8 mouse cellular contexts compared by ENCODE assay signal in the genomic region with DNA sequence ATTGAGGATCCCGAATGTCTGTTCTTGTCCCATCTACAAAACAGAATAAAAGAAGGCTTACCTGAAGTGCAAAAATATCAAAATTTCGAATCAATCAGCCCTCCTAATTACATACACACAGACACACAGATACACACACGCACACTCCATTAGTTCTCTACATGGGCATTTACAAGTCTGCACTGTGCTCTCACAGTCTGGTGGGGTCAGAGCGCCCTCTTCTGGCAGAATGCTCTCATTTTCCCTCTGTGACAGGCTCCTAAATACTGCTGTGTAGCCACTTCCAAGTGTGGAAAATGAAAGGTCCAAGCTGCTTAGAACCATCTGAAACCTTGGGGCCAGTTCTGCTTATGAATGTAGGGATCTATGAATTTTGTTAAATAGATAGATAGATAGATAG.
DNase-seq lines count a peak whose midpoint lies in the region; ATAC-seq and TF ChIP-seq lines count a peak whose summit lies in the region.

No protein-coding gene starts in this region.

- TF ChIP-seq EP300 in lung, postnatal 0 days (IDR thresholded peaks at IDR 0.05) = no peak

- ATAC-seq in forebrain, embryonic 14.5 days = peak; percentile 96
- peak; percentile 75; the same call in 1 of the 2 replicates for ATAC-seq in hindbrain, embryonic 12.5 days (ENCODE audit: low FRiP score)
- peak; percentile 72 for ATAC-seq in lung, postnatal 0 days

- no peaks in the 10 kb centered on the region for H3K9me3 ChIP-seq in ES-E14 (ENCODE audit: control insufficient read depth, insufficient read depth, low read depth, low read length)
- H3K9me3 ChIP-seq in forebrain, embryonic 14.5 days (replicated peaks; ENCODE audit: control insufficient read depth, low read length) = no peaks in the 10 kb centered on the region
- H3K9me3 ChIP-seq in hindbrain, embryonic 12.5 days (replicated peaks) = no peaks in the 10 kb centered on the region
- no peaks in the 10 kb centered on the region for H3K9me3 ChIP-seq in lung, postnatal 0 days (ENCODE audit: low read length)

- no peaks in the 10 kb centered on the region for H3K27me3 ChIP-seq in forebrain, embryonic 14.5 days (replicated peaks; ENCODE audit: control insufficient read depth, insufficient read depth, low read length)
- H3K27me3 ChIP-seq in hindbrain, embryonic 12.5 days = no peaks in the 10 kb centered on the region
- H3K27me3 ChIP-seq in lung, postnatal 0 days (replicated peaks; ENCODE audit: insufficient read depth, low read length) = no peaks in the 10 kb centered on the region

- in situ Hi-C loops in ES-E14 (cut with MboI; ENCODE audit: low sequenced_read_pairs in 2 of 2, unreplicated experiment in 2 of 2) = loop anchor here in 1 of 2 experiments (5.0 kb wide), 1 partner anchor 409 kb away; no protein-coding TSS in a partner anchor

- peak; percentile 92 for TF ChIP-seq CTCF in lung, postnatal 0 days (IDR thresholded peaks at IDR 0.05)

- H3K27ac ChIP-seq in ES-E14 (ENCODE audit: insufficient read depth, low read depth, low read length, poor library complexity, severe bottlenecking) = no peak overlapping the region
- H3K27ac ChIP-seq in forebrain, embryonic 14.5 days (ENCODE audit: low read depth, low read length) = no peak overlapping the region
- H3K27ac ChIP-seq in hindbrain, embryonic 12.5 days = no peak overlapping the region
- no peak overlapping the region for H3K27ac ChIP-seq in lung, postnatal 0 days (ENCODE audit: low read length)

- H3K36me3 ChIP-seq in ES-E14 (ENCODE audit: control insufficient read depth, insufficient read depth, low read length, poor library complexity, severe bottlenecking) = no peaks in the 10 kb centered on the region
- H3K36me3 ChIP-seq in forebrain, embryonic 14.5 days (ENCODE audit: control insufficient read depth, insufficient read depth, low read length) = no peaks in the 10 kb centered on the region
- H3K36me3 ChIP-seq in hindbrain, embryonic 12.5 days = no peaks in the 10 kb centered on the region
- no peaks in the 10 kb centered on the region for H3K36me3 ChIP-seq in lung, postnatal 0 days (ENCODE audit: insufficient read depth, low read length)

- peak; percentile 74 for DNase-seq in ES-E14 (ENCODE audit: low read depth, low spot score)
- DNase-seq in c-Kit-positive CD71-positive TER-119-negative erythroid progenitor cells, embryonic 14.5 days (ENCODE audit: low read depth) = peak; percentile 44
- peak; percentile 92 for DNase-seq in forebrain, embryonic 14.5 days (ENCODE audit: low spot score)
- peak; percentile 65 for DNase-seq in layer of hippocampus, adult 9-11 months
- peak; percentile 85 for DNase-seq in lung, postnatal 0 days (ENCODE audit: low spot score)
- DNase-seq in retina, postnatal 1 day = peak; percentile 90
- DNase-seq in urinary bladder, adult 18-20 months (ENCODE audit: low spot score in 2 of 2) = peak; percentile 52 to 54

- H3K4me2 ChIP-seq in forebrain, embryonic 14.5 days (ENCODE audit: low read length) = no peak overlapping the region
- H3K4me2 ChIP-seq in hindbrain, embryonic 12.5 days (replicated peaks) = no peak overlapping the region
- no peak overlapping the region for H3K4me2 ChIP-seq in lung, postnatal 0 days (replicated peaks; ENCODE audit: low read depth, low read length)

- no peak overlapping the region for H3K9ac ChIP-seq in ES-E14 (ENCODE audit: insufficient read depth, low read depth, low read length, poor library complexity, severe bottlenecking)
- H3K9ac ChIP-seq in forebrain, embryonic 14.5 days (ENCODE audit: low read length) = no peak overlapping the region
- H3K9ac ChIP-seq in hindbrain, embryonic 12.5 days = no peak overlapping the region
- no peak overlapping the region for H3K9ac ChIP-seq in lung, postnatal 0 days (replicated peaks; ENCODE audit: low read depth)

- no peaks in the 10 kb centered on the region for H3K4me1 ChIP-seq in ES-E14 (ENCODE audit: control insufficient read depth in 2 of 2, insufficient read depth in 2 of 2, low read length in 2 of 2, poor library complexity in 1 of 2)
- H3K4me1 ChIP-seq in forebrain, embryonic 14.5 days (ENCODE audit: control insufficient read depth, insufficient read depth, low read length) = no peaks in the 10 kb centered on the region
- no peaks in the 10 kb centered on the region for H3K4me1 ChIP-seq in hindbrain, embryonic 12.5 days
- H3K4me1 ChIP-seq in lung, postnatal 0 days (ENCODE audit: insufficient read depth, low read depth, low read length) = no peaks in the 10 kb centered on the region

- 27% methylated on average over 4 of the region's 4 CpGs for WGBS in forebrain, embryonic 14.5 days
- WGBS in hindbrain, embryonic 12.5 days = 31% methylated on average over 4 of the region's 4 CpGs
- WGBS in lung, postnatal 0 days = 28% methylated on average over 4 of the region's 4 CpGs

- no peak overlapping the region for H3K4me3 ChIP-seq in ES-E14 (ENCODE audit: insufficient read depth in 1 of 2, low read depth in 1 of 2, low read length in 2 of 2, poor library complexity in 1 of 2, severe bottlenecking in 1 of 2)
- no peak overlapping the region for H3K4me3 ChIP-seq in forebrain, embryonic 14.5 days (ENCODE audit: low read depth, low read length)
- no peak overlapping the region for H3K4me3 ChIP-seq in hindbrain, embryonic 12.5 days
- H3K4me3 ChIP-seq in lung, postnatal 0 days (ENCODE audit: low read depth, low read length) = no peak overlapping the region

TF ChIP-seq in ES-E14, 5 proteins besides CTCF, POLR2A, EP300 and RAD21:
- TF ChIP-seq MAFK (IDR thresholded peaks at IDR 0.05; ENCODE audit: insufficient read depth, low read depth, low read length) (peak; percentile 55; the same call in 1 of the 2 replicates), CHD2 (IDR thresholded peaks at IDR 0.05; ENCODE audit: low read depth, low read length) (no peak), ZC3H11A (IDR thresholded peaks at IDR 0.05; ENCODE audit: borderline replicate concordance, low read depth, low read length) (peak; percentile 98), ZNF384 (IDR thresholded peaks at IDR 0.05; ENCODE audit: low read depth, low read length) (0 out of 2 replicates have a peak, but pooled peaks have one; percentile 17), HCFC1 (IDR thresholded peaks at IDR 0.05; ENCODE audit: borderline replicate concordance, insufficient read depth, low read length) (no peak)
